Mouse (Mus musculus): Measurements from ENCODE around the gene Eef1b2. TPM values are rescaled to one million over a fixed set of nuclear protein-coding genes. Genes with fewer than 3 reads are reported as not detected.

Gene Eef1b2
- total RNA-seq, 4 experiments from 2014 or later: 335 to 493 (median 403) TPM

GRCm38 (mm10) chr1:63192306-63193065 is 15.9 kb downstream of the Eef1b2 start:
- no peak for DNase-seq (ENCODE audit: low spot score)

- no peak for DNase-seq (ENCODE audit: low spot score)
Observed at GRCm38 (mm10) chr1:63195848-63196512, 19.4 kb downstream of the Eef1b2 start.

- DNase-seq (ENCODE audit: low spot score): no peak
Observed at GRCm38 (mm10) chr1:63199387-63199786, 22.8 kb downstream of the Eef1b2 start.

- DNase-seq (ENCODE audit: low spot score): no peak
Observed at GRCm38 (mm10) chr1:63200322-63200721, 23.7 kb downstream of the Eef1b2 start.

- no peak for DNase-seq (ENCODE audit: low spot score)
Observed at GRCm38 (mm10) chr1:63201672-63202071, 25.0 kb downstream of the Eef1b2 start.

- no peak for DNase-seq (ENCODE audit: low spot score)
Observed at GRCm38 (mm10) chr1:63203471-63203870, 26.8 kb downstream of the Eef1b2 start.

- no peak for DNase-seq (ENCODE audit: low spot score)
Observed at GRCm38 (mm10) chr1:63203950-63204659, 27.5 kb downstream of the Eef1b2 start.

- DNase-seq (ENCODE audit: low spot score): no peak
Observed at GRCm38 (mm10) chr1:63204660-63205394, 28.2 kb downstream of the Eef1b2 start.

- no peak for DNase-seq (ENCODE audit: low spot score)
Observed at GRCm38 (mm10) chr1:63207607-63208006, 31.0 kb downstream of the Eef1b2 start.

GRCm38 (mm10) chr1:63209861-63210529 is 33.4 kb downstream of the Eef1b2 start:
- no peak for DNase-seq (ENCODE audit: low spot score)

GRCm38 (mm10) chr1:63213478-63214270 is 37.0 kb downstream of the Eef1b2 start:
- no peak for DNase-seq (ENCODE audit: low spot score)

GRCm38 (mm10) chr1:63214271-63214558 is 37.6 kb downstream of the Eef1b2 start, which contains the start of gene Gpr1:
TSS of gene Gpr1 (minus strand) at chr1:63214543.
- DNase-seq (ENCODE audit: low spot score): no peak

GRCm38 (mm10) chr1:63214631-63215030 is 38.0 kb downstream of the Eef1b2 start:
- DNase-seq (ENCODE audit: low spot score): no peak

- no peak for DNase-seq (ENCODE audit: low spot score)
Observed at GRCm38 (mm10) chr1:63219277-63219676, 42.7 kb downstream of the Eef1b2 start.

- no peak for DNase-seq (ENCODE audit: low spot score)
Observed at GRCm38 (mm10) chr1:63225009-63225408, 48.4 kb downstream of the Eef1b2 start.

GRCm38 (mm10) chr1:63225890-63226289 is 49.3 kb downstream of the Eef1b2 start:
- DNase-seq (ENCODE audit: low spot score): no peak

GRCm38 (mm10) chr1:63227241-63227640 is 50.6 kb downstream of the Eef1b2 start:
- DNase-seq (ENCODE audit: low spot score): no peak

Measured in heart, adult 8-10 months (tissue).